Mouse (Mus musculus) MN1 (cell line): ENCODE data around the gene Pdzrn3.

Experiments used
- DNase-seq: peaks from one replicate; pipeline ENCODE4 v3.0.0-alpha.2; 2016; ENCODE audit warnings: low spot score

Gene Pdzrn3

DNA sequence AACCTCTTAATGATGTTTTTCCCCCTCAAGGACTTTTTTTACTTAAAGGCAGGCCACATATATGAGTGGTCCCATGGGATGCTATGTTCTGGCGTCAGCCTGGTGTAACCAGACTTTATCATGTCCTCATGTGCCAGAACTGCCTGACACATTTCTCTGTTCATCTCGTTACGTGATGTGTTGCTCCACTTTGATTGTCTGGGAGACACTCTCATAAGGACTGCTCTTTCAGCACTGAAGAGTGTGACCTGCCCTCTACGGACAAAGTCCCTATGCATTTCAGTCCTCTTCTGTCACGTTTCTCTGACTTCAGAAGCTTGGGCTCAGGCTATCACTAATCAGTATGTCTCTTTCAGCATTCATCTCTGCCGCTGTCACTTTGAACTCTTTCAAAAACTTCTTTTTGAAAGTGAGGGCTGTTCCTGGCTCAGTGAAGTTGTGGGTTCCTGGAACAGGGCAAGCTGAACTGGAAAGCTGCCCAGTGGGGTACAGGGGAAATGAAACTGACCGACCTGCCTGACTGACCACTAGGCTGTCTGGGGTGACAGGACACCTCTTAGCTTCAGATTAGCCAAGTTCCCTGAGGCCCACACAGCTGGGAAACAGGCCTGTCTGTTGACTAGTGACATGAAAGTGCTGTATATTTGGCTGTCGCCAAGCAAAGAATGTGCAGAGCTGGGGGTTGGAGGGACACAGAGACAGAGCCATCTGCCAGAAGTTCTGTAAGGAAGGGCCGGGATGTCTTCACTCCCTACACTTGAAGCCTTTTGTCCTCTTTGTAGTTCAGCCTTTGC is 10.7 kb downstream of the Pdzrn3 start:
- no peak for DNase-seq

DNA sequence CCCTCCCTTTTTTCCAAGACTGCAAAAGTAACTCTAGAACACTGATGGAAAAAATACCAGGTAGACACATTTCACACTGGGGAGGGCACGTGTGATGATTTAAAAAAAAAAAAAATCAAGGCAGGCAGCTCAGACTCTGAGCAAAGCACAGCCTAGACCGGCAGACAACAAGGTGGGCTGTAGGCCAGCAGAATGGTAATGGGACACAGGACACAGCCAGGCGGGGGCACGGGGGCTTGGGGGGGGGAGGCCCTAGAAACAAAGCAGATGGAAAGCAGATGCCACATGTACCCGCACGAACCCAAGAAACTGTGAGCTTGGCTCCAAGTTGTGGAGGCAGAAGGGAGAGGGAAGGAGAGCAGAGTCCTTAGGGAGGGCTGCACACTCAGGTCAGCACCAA is 11.9 kb downstream of the Pdzrn3 start:
- no peak for DNase-seq

DNA sequence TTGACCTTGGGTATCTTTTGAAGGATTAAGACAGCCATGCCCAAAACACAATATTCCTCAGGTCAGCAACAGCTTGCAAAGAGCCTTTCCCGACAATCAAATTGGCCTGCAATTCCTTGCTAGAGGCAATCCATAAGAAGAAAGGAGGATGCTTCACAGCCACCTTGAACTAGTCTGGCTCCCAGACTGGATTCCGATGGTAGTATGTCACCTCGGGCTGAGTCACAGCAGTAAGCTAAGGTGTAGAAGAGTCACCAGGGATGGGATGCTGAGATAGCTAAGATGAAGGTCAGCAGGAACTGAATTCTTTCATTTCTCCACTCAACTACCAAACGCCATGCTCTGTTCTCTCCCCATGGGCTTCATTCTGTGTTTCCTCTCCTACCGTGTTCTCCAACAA is 13.8 kb downstream of the Pdzrn3 start:
- DNase-seq, result no peak

DNA sequence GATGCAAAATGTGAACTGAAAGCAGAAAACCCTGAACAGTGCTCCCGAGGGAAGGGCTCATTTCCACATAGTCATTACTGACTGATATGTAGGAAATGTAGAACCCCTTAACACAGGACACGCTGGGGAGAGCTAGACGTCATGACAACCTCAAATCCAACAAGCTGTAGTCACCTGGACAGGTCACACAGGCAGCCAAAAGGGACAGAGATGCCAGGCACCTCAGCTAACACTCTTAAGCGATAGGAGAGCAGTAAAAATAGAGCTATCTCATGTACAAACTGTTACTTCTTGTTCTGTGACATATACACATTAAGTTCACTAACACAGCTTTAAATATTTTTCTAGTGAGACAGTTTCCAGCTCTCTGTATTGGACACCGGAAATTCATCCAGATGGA is 15.0 kb downstream of the Pdzrn3 start:
- no peak for DNase-seq

DNA sequence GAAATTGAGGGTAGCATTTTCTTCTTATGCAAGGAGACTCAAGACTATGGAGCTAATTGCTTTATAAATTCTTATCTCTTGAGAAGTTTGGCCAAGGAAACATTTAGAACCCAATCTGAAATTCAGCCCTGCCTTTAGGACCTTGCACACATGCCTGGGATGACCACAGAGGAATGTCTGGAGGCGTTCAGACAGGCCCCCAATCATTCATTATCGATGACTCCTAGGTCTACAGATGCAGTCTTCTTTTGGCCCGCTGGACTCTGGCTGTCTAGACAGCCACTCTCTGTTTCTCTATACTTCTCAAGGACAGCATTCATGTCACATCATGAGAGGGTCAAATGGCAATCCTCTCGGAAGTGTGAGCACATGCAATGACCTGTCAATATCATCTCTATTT is 15.4 kb downstream of the Pdzrn3 start:
- DNase-seq, result no peak

DNA sequence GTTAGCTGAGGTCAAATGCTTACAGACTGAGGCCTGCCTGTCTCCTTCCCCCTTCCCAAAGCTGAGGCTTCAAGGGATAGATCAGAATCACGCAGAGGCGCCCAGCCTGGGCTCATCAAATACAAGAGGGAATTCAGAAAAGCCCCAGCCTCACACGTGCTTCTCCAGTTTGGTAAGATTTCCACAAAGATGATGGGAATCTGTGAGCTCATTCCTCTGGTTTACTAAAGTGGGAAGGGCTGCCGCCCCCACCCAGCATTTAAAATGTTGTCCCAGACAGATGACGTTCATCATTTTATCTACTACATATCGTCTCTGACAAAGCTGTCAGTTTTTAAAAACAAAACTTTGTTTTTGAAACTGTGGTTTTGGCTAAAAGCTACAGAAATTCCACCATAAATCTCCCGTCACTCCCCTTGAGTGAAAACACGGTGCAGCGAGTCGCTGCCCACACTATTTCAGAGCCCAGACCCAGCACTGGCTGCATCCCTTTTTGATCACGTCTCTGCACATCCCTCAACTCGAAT is 17.4 kb downstream of the Pdzrn3 start:
- no peak for DNase-seq

- no peak for DNase-seq
Measured at GRCm38 (mm10) chr6:101359646-101360045, 18.1 kb downstream of the Pdzrn3 start.

DNA sequence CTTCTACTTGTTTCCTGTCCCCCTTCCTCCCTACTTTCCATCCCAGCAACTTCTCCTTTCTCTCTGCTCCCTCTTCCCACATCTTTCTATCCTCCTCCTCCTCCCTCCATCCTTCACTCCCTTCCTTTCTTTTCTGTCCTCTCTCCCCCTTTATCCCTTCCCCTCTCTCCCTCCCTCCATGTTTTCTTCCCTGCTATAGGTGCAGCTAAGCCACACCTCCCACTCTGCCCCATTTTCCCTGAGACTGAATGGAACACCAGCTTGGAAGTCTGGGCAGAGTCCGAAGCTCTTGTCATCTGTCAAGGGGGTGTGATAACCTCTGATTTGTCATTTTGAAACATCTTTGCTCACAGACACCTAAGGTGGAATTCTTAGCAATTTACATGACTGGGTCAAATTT is 22.8 kb downstream of the Pdzrn3 start:
- DNase-seq, result no peak

DNA sequence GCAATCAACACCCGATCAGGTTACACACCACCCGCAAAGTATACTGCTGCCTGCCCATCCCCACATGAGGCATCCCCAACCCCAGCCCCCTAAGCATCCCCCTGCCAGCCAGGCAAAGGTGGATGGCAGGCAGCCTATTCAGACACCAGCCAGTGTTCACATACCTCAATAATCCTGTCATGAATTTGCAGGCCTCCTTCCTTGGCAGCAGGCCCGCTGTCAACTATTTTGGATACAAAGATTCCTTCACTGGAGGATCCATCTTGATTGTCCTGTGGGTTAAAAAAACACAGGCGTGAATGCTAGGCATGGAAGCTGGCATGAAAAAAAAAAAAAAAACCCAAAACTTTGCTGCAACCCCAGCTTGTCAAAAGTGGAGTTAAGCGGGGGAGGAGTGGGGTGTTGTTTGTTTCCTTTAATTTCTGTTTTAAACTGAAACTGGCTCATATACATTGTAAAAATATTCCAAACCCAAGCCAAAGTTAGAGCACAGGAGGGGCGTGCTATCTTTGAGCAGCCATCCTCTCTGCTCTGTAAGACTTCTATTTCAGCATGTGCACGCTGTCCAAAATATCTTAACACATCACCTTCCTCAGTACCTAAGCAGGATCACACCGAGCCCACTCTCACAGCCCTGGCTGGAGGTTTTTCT is 23.3 kb downstream of the Pdzrn3 start:
- no peak for DNase-seq

GRCm38 (mm10) chr6:101353701-101354100 is 24.0 kb downstream of the Pdzrn3 start:
- no peak for DNase-seq

DNA sequence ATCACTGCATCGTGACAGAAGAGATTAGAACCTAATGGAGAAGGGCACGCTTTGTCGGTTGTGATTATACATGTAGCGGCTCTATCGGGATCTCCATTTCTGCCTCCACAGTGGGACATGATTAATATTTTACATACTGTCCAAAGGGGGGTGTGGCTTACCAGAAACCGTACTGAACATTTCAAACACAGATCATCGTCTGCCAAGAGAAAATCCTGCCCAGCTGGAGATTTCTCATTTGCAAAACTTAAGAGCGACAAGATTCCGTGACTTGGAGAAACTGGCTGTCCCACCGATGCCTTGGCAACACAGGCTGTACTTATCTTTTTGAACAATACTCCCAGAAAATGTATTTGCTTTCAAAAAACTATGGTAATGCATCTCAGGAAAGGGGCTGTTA is 25.1 kb downstream of the Pdzrn3 start:
- no peak for DNase-seq

DNA sequence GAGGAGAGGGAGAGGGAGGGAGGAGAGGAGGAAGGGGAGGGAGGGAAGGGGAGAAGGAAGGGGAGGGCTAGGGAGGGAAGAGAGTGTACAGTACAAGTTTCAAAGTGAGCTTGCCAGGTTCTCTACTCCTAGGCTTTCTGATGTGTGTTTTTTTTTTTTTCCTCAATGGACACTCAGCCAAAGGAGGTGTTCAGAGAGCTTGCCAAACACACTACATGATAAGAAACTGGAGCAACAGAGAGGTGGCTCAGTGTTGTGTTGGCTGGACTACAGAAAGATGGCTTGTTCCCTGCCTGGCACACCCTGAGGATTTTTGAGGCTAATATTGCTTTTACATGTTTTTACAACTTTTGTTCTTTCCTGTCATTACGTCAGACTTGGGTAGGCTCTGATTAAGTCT is 26.6 kb downstream of the Pdzrn3 start:
- DNase-seq, result no peak

DNA sequence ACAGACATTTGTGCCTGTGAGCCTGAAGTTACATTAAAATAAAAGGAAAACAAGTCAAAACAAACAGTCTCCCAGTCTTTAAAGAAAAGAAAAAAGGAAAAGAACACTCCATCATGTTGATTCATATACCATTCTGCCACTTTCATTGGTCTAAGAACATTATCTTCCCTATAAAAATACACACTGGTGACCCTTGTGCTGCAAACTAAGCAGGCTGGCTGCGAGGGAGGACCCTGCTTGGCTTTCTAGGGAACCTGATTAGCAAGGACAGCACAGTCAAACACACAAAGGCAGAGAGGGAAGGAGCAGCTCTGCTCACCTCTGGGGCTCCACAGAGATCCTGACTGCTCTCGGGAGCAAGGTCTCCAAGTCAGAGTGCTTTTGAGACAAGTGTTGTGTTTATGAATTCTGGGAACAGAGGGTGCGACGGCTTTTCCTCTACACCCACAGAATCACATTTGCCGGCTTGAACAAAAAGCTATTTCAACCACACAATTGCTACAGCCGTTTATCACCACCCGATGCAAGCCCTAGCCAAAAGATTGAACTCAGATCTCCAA is 27.2 kb downstream of the Pdzrn3 start:
- no peak for DNase-seq

DNA sequence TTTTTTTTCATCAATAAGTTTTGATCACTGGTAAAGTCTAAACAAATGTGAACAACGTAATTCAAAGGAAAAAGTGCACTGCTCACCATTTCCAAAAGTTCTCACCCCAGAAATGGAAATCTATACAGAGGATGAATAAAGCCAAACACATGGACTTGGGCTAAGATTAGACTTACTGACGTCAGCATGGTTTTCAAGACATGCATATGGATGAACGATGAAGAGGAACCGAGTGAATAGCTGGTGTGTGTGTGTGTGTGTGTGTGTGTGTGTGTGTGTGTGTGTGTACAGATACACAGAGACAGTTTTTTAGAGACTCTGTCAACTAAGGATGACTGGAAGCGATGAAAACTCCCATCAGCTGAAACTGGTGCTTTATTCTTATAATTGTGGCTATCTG is 29.2 kb downstream of the Pdzrn3 start:
- DNase-seq, result no peak

- DNase-seq, result no peak
Measured at GRCm38 (mm10) chr6:101340051-101340450, 37.6 kb downstream of the Pdzrn3 start.

GRCm38 (mm10) chr6:101337842-101338528 is 39.7 kb downstream of the Pdzrn3 start:
- DNase-seq, result no peak

- DNase-seq, result no peak
Measured at GRCm38 (mm10) chr6:101336660-101337059, 41.0 kb downstream of the Pdzrn3 start.

DNA sequence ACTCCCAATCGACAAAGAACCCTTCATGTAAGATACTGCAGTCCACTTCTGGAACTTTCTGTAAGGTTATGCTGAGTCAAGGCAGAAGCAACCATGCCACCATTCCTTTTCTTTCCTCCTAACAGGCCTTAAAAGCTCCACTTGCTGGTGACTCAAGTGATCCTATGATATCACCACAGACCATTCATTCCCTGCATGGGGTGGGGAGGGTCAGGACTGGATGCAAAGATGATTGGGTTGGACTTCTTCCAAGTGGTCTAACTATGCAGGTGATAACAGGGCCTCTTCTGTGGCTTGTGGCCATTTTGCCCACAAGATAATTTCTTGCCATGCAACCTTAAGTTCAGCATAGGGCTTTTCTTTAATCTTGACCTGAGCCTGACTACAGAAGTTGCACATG is 42.0 kb downstream of the Pdzrn3 start:
- DNase-seq, result no peak

DNA sequence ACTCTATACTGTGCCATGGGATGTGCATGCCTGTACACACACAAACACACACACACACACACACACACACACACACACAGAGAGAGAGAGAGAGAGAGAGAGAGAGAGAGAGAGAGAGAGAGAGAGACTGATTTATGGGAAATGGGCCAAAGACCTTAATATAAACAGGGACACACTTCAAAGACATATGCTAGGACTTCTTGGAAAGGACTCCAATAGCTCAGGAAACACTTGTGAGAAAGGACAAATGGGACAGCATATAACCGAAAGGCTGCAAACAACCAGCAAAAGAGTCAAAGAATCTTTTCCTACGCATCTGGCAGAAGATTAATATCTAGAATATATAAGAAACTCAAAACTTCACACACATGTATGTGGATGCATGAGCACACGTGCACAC is 43.2 kb downstream of the Pdzrn3 start:
- DNase-seq, result no peak

DNA sequence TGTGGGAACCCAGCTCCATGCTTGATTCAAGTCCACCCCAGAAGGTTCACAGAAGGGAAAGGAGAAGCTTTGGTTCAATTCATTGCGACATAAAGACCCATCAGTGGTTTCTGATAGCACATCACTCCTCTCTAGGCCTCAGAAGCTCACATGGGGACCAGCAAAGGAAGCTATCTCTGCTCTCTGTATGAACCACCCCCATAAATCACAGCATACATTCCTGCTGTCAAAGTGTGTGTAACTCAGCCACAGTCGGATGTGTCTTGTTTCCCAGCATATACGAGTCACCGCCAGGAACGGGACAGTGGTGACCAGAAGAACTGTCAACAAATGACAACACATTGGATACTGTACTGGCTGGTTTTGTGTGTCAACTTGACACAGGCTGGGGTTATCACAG is 47.3 kb downstream of the Pdzrn3 start:
- DNase-seq, result no peak

DNA sequence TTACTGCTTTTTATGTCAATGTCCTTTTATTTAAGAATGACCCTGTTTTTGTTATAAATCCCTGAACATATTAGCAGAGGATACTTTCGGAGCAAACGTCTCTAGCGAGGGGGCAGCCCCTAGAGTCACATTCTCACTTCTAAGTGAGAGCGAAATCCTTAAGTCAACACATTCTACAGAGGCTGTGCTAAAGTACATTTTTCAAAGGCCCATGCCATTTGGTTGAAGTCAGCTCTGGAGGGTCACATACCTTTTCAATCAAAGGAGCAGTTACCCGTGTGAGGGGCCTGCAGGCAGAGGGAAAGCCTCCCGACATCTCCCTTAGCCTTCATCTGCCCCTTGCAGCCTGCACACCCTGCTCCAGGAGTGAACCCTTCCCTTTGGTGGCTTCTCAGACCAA is 48.2 kb downstream of the Pdzrn3 start:
- no peak for DNase-seq

GRCm38 (mm10) chr6:101328514-101328913 is 49.2 kb downstream of the Pdzrn3 start:
- DNase-seq, result no peak

- no peak for DNase-seq
Measured at GRCm38 (mm10) chr6:101327741-101328140, 50.0 kb downstream of the Pdzrn3 start.
